Mouse (Mus musculus) megakaryocyte, embryonic 14.5 days (primary cell): Measurements from ENCODE around the gene Gng13. TPM values are rescaled to one million over a fixed set of nuclear protein-coding genes. Genes with fewer than 3 reads are reported as not detected.

Experiments used
- H3K27me3 ChIP-seq: replicated peaks from 2 replicates; pipeline ENCODE3; 2012; ENCODE audit warnings: inconsistent platforms
- H3K36me3 ChIP-seq: replicated peaks from 2 replicates; pipeline ENCODE3; 2012; ENCODE audit warnings: low read length, inconsistent platforms, mixed read lengths
- H3K4me1 ChIP-seq: 2 replicates; pipeline ENCODE4 v1.6.1; 2012; ENCODE audit warnings: inconsistent platforms
- H3K4me3 ChIP-seq: replicated peaks from 2 replicates; pipeline ENCODE3; 2012; ENCODE audit warnings: moderate library complexity, mild to moderate bottlenecking, inconsistent platforms
- H3K9me3 ChIP-seq: 2 replicates; pipeline ENCODE4 v1.6.1; 2012; ENCODE audit warnings: inconsistent platforms
- FLI1 ChIP-seq: IDR thresholded peaks from 2 replicates; pipeline ENCODE4 v1.6.1; 2012; ENCODE audit warnings: low read length, inconsistent platforms, mixed read lengths
- GATA1 ChIP-seq: IDR thresholded peaks from 3 replicates; pipeline ENCODE4 v1.6.1; 2012; ENCODE audit warnings: mixed read lengths, low read length, inconsistent platforms, borderline replicate concordance
- polyA plus RNA-seq: library from polyadenylated mRNA; stranded (reverse); fragments of >175 nt; gene quantifications from 2 replicates; pipeline ENCODE4 v1.2.3, GENCODE M21; 2012; ENCODE audit warnings: low replicate concordance; ENCODE audit not compliant: insufficient read depth

Gene Gng13
- polyA plus RNA-seq, 1 experiment: not detected

DNA sequence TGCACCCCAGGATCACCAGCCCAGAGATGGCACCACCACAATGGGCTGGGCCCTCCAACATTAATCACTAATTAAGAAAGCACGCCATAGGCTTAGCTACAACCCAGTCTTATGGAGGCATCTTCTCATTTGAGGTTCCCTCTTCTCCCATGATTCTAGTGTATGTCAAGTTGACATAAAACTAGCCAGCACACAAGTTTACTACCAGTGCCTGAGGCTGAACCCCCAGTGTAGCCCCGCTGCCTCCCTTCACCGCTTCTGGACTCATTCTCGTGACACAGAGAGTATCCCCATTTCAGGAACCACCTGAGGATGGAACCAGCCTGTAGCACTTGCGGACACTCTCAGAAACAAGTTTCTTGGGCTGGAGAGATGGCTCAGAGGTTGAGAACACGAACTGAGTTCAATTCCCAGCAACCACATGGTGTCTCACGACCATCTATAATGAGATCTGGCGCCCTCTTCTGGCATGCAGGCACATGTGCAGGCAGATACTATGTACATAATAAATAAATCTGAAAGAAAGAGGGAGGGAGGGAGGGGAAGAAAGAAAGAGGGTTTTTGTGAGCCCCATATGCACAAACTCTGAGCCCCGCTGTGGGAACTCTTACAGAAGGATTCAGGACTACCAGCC is 16.0 kb upstream of the Gng13 start:
- H3K4me1 ChIP-seq: no peaks in the 10 kb centered on the region
- H3K27me3 ChIP-seq: peaks cover 40% of the 10 kb centered on the region
- H3K36me3 ChIP-seq: no peaks in the 10 kb centered on the region
- H3K9me3 ChIP-seq: peaks cover 3% of the 10 kb centered on the region; the same call in 1 of the 2 replicates
- H3K4me3 ChIP-seq: no peak overlapping the region
- TF ChIP-seq FLI1 (no peak), GATA1 (no peak)

DNA sequence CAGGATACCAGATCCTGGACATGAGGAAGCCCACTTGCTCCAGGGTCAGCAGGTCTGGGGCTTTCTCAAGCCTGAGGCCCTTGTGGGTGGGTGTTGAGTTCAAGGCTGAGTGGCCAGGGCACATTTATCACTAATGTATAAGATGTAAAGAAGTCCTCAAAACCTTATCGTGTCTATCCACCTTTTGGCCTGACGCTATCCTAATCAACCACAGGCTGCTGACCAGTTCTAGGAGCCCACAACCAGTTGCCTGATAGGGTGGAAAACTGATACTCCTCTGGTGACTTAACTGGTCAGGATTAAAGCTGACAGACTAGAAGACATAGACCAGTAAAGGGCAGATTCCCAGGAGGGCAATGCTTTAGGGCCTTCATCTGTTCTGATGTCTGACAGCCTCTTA is 7.0 kb upstream of the Gng13 start:
- Histone ChIP-seq H3K27me3 (peaks cover 55% of the 10 kb centered on the region), H3K9me3 (peaks cover 37% of the 10 kb centered on the region), H3K4me3 (no peak overlapping the region), H3K36me3 (no peaks in the 10 kb centered on the region), H3K4me1 (no peaks in the 10 kb centered on the region)
- TF ChIP-seq GATA1 (no peak), FLI1 (no peak)

DNA sequence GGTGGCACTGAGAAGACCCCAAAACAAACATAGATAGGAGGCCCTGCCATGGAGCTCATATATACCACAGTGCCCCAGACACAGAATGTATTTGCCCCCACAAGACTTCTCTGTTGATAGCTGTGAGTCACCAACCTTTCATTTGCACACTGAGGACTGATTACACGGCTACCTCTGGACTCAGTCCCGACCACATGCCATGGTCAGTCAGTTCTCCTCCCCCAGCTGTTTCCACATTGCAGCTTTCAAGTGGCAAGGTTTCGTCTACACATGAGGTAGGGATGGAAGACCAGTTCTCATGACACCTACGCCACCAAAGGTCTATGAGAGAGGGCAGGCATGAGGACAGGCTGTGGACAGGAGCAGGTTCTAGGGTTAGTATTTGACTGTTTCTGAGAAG is 5.8 kb upstream of the Gng13 start:
- Histone ChIP-seq H3K36me3 (no peaks in the 10 kb centered on the region), H3K9me3 (peaks cover 37% of the 10 kb centered on the region), H3K27me3 (peaks cover 63% of the 10 kb centered on the region), H3K4me3 (no peak overlapping the region), H3K4me1 (no peaks in the 10 kb centered on the region)
- no peak for TF ChIP-seq FLI1

DNA sequence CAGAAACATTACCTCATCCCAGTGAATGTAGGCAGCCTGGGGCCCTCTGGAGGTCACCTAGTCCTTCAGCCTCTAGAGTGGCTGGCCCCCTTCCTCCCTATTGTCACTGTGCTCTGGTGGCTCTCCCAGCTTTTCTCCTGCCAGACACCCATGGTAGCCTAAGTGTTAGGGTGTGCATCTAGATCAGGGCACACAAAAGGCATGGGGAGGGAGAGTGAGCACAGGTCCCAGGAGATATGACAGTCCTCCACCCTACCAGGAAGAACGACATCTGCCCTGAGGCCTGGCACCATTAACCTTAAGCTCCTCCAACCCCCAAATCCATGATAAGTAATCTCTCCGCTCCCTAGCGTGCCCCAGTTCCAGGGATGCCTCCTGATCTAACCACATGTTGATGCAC is 1.3 kb upstream of the Gng13 start:
- Histone ChIP-seq H3K27me3 (peaks cover 72% of the 10 kb centered on the region), H3K4me1 (peaks cover 10% of the 10 kb centered on the region), H3K9me3 (peaks cover 15% of the 10 kb centered on the region), H3K4me3 (no peak overlapping the region), H3K36me3 (peaks cover 24% of the 10 kb centered on the region)
- TF ChIP-seq FLI1 (no peak), GATA1 (no peak)

DNA sequence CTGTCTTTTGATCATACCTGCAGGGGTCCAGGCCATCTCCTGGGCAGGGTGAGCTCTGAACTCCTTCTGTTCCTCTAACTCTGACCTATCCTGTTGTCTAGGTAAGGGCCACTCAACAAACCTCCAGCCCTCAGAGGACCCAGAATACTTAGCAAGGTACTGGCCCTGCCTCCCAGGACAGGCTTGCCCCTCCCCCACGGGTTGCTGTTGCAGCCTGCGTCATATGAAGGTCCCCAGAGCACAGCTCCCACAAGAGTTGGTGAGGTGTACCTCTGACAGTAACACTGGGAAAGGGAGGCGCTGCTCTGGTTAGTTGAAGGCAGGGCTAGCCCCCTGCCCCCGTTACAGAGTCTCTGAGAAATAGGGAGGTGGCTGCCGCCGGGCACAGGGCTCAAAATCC is 841 bp upstream of the Gng13 start:
- H3K4me1 ChIP-seq: peaks cover 10% of the 10 kb centered on the region
- peaks cover 10% of the 10 kb centered on the region for H3K9me3 ChIP-seq
- TF ChIP-seq GATA1 (no peak), FLI1 (no peak)
- no peak overlapping the region for H3K4me3 ChIP-seq
- peaks cover 68% of the 10 kb centered on the region for H3K27me3 ChIP-seq
- H3K36me3 ChIP-seq: peaks cover 29% of the 10 kb centered on the region

DNA sequence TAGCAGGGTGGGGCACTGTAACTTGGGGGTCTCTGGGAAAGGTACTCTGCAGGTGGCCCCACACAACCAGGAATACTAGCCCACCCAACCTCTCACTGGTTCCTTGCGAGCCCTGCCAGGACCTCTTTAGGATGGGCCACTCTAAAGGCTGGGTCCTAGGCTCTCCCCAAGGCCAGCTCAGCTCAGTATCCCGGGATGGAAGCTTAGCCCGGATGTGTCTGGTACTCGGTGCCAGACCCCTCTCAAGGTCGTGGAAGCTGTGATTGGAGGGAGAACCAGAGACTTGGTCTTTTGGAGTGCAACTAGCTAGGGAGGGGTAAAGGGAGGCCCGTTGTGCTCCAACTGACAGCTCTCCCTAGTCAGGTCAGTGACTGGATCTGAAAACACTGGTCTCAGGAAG is 720 bp downstream of the Gng13 start:
- Histone ChIP-seq H3K4me1 (peaks cover 10% of the 10 kb centered on the region), H3K27me3 (peaks cover 54% of the 10 kb centered on the region), H3K4me3 (no peak overlapping the region), H3K36me3 (peaks cover 44% of the 10 kb centered on the region), H3K9me3 (peaks cover 8% of the 10 kb centered on the region)
- TF ChIP-seq GATA1 (no peak), FLI1 (no peak)

DNA sequence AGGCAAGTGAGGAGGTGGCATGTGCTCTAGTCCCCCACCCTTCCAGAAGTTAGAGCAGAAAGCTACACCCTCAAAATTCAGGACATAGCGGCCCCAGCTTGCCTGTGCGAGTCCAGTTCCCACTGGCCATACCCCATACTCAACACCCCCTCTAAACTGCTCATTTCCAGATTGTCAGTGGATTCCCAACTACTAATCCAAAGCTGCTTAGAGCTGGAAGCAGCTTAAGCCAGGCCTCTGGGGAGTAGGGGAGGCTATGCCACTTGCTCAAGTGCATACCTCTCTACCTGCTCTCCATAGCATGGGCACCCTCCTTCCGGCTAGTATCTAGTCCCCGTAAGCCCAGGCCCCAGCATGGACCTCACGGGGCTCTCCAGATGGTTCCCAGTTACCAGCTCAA is 4.5 kb downstream of the Gng13 start:
- H3K4me3 ChIP-seq: no peak overlapping the region
- H3K27me3 ChIP-seq: peaks cover 22% of the 10 kb centered on the region
- H3K4me1 ChIP-seq: peaks cover 23% of the 10 kb centered on the region
- H3K36me3 ChIP-seq: peaks cover 67% of the 10 kb centered on the region
- no peaks in the 10 kb centered on the region for H3K9me3 ChIP-seq
- TF ChIP-seq GATA1: no peak
- TF ChIP-seq FLI1: no peak

DNA sequence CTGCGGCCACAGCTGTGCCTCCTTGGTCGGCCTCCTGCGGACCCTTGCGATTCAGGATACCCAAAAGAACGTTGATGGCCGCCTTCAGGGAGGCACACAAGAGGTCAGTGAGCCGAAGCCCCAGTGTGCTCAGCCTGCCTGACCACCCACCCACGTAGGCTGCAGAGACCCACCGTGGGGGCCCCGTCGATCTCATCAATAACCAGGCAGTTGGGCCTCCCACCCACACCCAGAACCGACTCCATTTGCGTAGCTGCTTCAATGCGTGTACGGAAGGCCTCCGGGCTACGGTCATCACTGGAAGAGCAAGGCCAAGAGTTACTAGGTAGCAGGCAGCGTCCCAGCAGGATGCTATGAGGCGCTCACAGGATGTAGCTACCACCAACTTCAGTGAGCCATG is 6.5 kb downstream of the Gng13 start:
- Histone ChIP-seq H3K9me3 (no peaks in the 10 kb centered on the region), H3K4me3 (no peak overlapping the region), H3K36me3 (peaks cover 67% of the 10 kb centered on the region), H3K27me3 (peaks cover 2% of the 10 kb centered on the region), H3K4me1 (peaks cover 29% of the 10 kb centered on the region)
- no peak for TF ChIP-seq GATA1
- TF ChIP-seq FLI1: no peak

DNA sequence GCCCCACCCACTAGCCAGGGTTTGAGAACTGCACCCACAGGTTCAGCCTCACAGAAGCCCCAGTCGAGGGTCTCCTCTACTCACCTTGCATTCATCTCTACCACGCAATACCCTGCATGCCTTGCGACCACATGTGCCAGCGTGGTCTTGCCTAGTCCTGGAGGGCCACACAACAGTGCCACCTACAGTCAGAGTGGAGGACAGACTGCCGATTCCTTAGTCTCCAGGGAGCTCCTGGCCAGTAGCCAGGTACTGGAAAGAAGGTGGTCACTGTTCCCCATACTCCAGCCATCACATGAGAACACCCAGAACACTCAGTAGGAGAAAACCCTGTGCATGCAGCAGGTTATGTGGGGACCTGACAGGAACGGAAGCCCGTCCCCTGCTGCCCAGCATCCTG is 6.9 kb downstream of the Gng13 start:
- H3K36me3 ChIP-seq: peaks cover 67% of the 10 kb centered on the region
- TF ChIP-seq GATA1 (no peak), FLI1 (no peak)
- no peaks in the 10 kb centered on the region for H3K27me3 ChIP-seq
- H3K4me3 ChIP-seq: no peak overlapping the region
- peaks cover 33% of the 10 kb centered on the region for H3K4me1 ChIP-seq
- no peaks in the 10 kb centered on the region for H3K9me3 ChIP-seq

DNA sequence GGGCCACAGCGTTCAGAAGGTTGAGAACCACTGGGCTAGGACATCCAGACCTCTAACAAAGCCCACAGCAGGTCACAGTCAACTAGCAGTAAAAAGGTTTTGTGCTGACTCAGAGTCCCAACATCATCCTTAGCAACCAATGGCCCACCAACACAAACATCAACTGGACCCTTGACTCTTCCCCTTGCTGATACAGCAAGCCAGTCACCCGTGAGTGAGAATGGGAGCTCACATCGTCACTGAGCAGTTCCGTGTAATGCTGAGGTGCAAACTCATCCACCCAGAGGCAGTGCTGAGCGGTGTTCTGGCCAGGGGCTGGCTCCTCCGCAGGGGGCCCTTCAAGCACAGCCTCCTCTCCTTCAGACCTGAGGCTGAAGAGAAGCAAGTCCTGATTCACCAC is 8.3 kb downstream of the Gng13 start:
- H3K9me3 ChIP-seq: no peaks in the 10 kb centered on the region
- peaks cover 64% of the 10 kb centered on the region for H3K36me3 ChIP-seq
- H3K27me3 ChIP-seq: no peaks in the 10 kb centered on the region
- H3K4me3 ChIP-seq: peak overlapping the region; percentile 46
- TF ChIP-seq GATA1 (no peak), FLI1 (no peak)
- peaks cover 35% of the 10 kb centered on the region for H3K4me1 ChIP-seq
